Mouse (Mus musculus): ENCODE data around the gene Cyp2a12. TPM values are rescaled to one million over a fixed set of nuclear protein-coding genes. Genes with fewer than 3 reads are reported as not detected.
"Not testable (repeated sequence)": the region's sequence is repeated elsewhere in the genome, so short reads cannot be mapped to it uniquely, and the experiment has no call there.

The Cyp2a12 gene
- total RNA-seq (2014; fragmentation: Nextera tagmentation): not detected in 2 replicates
- total RNA-seq (2017): not detected in 2 replicates

DNA sequence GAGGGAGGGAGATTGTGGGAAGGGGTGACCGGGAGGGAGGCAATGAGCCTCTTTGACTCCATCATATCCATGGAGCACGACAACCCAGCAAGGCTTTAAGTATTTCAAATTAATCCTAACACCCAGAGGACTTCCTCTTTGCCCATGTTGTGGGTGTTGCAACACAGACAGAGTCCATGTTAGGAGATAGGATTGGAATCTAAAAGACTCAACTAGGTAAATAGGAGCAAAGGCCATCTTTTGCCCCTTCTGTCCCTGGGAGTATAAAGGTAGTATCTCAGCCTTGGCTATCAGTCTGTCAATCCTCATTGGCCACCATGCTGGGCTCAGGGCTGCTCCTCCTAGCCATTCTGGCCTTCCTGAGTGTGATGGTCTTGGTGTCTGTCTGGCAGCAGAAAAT is at the start of gene Cyp2a12:
Cyp2a12 (plus strand) TSS at position 293 of the 400 bp plus-strand sequence.
- ATAC-seq (replicated peaks; ENCODE audit: poor library complexity, severe bottlenecking): no peak

DNA sequence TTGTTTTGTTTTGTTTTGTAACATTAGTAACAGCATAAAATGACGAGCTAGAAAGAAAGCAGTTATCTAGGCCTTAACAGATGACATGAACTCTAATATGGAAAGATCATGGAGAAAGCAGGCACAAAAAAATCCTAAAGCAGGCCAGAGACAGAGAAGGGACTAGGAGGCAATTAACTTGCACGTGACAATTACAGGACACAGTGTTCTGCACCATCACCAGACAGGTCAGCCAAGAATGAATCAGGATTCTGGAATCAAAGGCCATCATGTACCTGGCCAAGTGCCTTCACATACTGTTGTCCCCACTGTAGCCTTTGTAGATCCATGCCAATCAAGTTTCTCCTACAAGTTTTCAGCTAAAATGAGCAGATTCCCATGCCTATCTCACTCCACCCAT is 47.4 kb upstream of the Cyp2a12 start:
- ATAC-seq (replicated peaks; ENCODE audit: poor library complexity, severe bottlenecking): not testable (repeated sequence)

DNA sequence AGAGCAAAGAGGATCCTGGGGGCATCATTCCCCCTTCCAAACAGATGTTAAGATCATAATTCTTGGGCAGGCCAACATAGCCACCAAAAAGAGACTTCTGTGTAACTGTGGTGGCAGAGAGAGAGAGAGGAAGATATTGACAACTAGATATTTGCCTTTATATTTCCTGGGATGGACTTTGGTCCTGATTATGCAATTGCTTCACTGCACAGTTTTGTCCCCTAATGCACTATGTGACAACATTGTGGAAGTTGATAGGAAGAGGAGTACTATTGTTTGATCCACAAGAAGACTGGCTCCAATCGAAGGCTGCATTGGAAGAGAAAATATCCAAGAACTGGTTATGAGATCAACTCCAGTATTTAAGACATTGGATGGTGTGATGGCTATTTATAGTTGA is 46.9 kb upstream of the Cyp2a12 start:
- ATAC-seq (replicated peaks; ENCODE audit: poor library complexity, severe bottlenecking): not testable (repeated sequence)

DNA sequence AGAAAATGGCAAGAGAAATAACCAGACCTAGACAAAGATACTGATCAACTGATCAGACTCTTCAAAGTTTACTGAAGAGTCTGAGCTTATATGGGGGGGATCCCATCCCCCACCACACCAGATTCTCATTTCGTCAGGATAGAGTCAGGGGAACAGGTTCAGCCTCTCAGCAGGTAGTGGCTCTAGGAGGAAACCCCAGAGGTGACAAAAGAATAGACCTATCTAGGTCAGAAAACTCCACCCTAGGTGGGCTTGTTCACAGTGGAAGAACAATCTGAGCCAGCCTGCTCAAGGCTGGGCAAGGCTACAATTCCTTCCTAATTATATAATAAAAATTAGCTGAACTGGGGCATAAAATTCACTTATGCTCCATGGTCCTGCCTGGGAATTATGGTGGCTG is 46.3 kb upstream of the Cyp2a12 start:
- no peak for ATAC-seq (replicated peaks; ENCODE audit: poor library complexity, severe bottlenecking)

DNA sequence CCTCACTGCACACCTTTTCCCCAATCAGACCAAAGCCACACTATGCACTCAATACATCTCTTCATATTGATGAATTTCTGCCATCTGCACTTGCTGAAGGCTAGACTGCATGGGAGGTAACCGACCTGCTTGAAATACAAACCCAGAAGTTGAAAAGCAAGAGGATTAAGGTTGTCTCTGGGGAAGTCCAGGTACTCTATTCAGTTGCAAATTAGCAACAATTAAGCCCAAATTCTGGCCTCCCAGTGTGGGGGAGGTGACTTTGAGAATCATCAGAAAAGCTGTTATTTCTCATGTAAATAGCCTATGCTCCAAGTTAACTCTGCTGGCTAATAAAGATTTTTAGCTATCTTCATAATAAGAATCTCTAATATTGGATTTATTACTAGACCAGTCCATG is 45.7 kb upstream of the Cyp2a12 start:
- ATAC-seq (replicated peaks; ENCODE audit: poor library complexity, severe bottlenecking): not testable (repeated sequence)

- ATAC-seq (replicated peaks; ENCODE audit: poor library complexity, severe bottlenecking): not testable (repeated sequence)
These were observed 2.3 kb upstream of the Cyp2a12 start for GRCm38 (mm10) chr7:27026581-27026980.

DNA sequence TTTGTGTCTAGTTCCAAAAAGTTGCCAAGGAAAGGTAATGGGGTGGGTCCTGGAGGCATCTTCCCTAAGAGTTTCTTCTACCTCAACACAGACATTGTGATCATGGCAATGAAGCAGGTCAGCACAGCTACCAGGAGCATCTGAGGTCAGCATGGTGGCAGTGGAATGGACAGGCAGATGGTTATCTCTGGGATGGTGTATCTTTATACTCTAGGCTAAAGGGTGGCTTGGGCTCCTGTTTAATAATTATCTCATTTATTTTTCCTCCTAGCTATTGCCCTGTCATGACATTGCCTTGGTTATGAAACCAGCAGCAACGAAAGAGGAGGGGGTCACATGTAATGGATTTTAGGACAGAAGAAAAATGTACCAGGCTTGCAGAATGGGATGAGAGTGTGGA is 20.0 kb downstream of the Cyp2a12 start:
- not testable (repeated sequence) for ATAC-seq (replicated peaks; ENCODE audit: poor library complexity, severe bottlenecking)

- ATAC-seq (replicated peaks; ENCODE audit: poor library complexity, severe bottlenecking): not testable (repeated sequence)
These were observed 30.5 kb downstream of the Cyp2a12 start for GRCm38 (mm10) chr7:27059333-27059732.

DNA sequence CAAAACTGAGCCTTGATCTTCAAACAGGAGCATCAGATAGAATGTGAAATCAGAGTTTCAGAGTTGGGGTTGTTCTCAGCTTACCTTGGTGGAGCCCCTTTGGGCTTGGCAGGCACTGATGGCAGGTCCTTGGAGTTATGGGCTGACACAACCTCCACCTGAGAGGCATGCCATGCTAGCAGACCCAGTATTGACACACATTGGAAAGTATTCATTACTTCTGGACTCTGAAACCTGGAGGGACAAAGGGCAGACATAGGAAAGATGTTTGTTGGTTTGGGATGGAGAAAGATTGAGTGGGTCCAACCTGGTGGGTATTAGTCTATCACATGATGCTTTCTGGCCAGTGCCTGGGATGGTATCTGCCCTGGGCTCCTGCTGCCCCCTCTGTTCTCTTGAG is 31.0 kb downstream of the Cyp2a12 start:
- ATAC-seq (replicated peaks; ENCODE audit: poor library complexity, severe bottlenecking): not testable (repeated sequence)

- ATAC-seq (replicated peaks; ENCODE audit: poor library complexity, severe bottlenecking): no peak
These were observed 49.8 kb downstream of the Cyp2a12 start for GRCm38 (mm10) chr7:27078641-27079040.

DNA sequence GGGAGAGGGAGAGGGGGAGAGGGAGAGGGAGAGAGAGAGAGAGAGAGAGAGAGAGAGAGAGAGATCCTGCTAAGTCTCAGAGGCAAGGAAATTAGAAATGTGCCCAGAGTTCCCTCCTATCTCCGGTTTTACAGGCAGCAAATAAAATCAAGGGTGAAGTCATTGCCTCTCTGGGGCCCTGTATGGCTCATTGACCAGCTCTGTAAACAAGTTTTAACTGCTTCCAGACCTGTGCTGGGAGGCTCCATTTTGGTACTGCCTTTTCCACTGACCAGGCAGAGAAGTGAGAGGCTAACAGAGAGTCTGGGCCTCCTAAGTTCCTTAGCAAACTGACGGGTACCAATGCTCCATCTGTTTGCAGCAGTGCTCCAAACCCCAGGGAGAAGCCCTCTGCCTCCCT is 52.7 kb downstream of the Cyp2a12 start:
- ATAC-seq (replicated peaks; ENCODE audit: poor library complexity, severe bottlenecking): no peak

Other genes with a start within 250 kb of the Cyp2a12 start
- gene Cyp2g1, start 220.2 kb upstream of the Cyp2a12 start, total RNA-seq (2014; fragmentation: Nextera tagmentation): not detected in 2 replicates
- gene Cyp2g1, start 220.2 kb upstream of the Cyp2a12 start, total RNA-seq (2017): not detected in 2 replicates
- not detected in 2 replicates for gene Cyp2a5, start 193.8 kb upstream of the Cyp2a12 start, total RNA-seq (2014; fragmentation: Nextera tagmentation)
- not detected in 2 replicates for gene Cyp2a5, start 193.8 kb upstream of the Cyp2a12 start, total RNA-seq (2017)
- not detected in 2 replicates for gene Cyp2a22, start 89.7 kb upstream of the Cyp2a12 start, total RNA-seq (2014; fragmentation: Nextera tagmentation)
- not detected in 2 replicates for gene Cyp2a22, start 89.7 kb upstream of the Cyp2a12 start, total RNA-seq (2017)
- not detected in 2 replicates for gene Cyp2f2, start 90.8 kb downstream of the Cyp2a12 start, total RNA-seq (2014; fragmentation: Nextera tagmentation)
- not detected in 2 replicates for gene Cyp2f2, start 90.8 kb downstream of the Cyp2a12 start, total RNA-seq (2017)
- gene Cyp2t4, start 124.6 kb downstream of the Cyp2a12 start, total RNA-seq (2014; fragmentation: Nextera tagmentation): not detected in 2 replicates
- not detected in 2 replicates for gene Cyp2t4, start 124.6 kb downstream of the Cyp2a12 start, total RNA-seq (2017)
- gene Egln2, start 137.7 kb downstream of the Cyp2a12 start, total RNA-seq (2014; fragmentation: Nextera tagmentation): 16.1 and 26.2 TPM in 2 replicates
- gene Egln2, start 137.7 kb downstream of the Cyp2a12 start, total RNA-seq (2017): 18.7 and 27.8 TPM in 2 replicates
- gene Rab4b, start 149.8 kb downstream of the Cyp2a12 start, total RNA-seq (2014; fragmentation: Nextera tagmentation): 44.6 and 67.2 TPM in 2 replicates
- 18.0 and 19.8 TPM in 2 replicates for gene Rab4b, start 149.8 kb downstream of the Cyp2a12 start, total RNA-seq (2017)
- gene Gm21983, start 152.0 kb downstream of the Cyp2a12 start, total RNA-seq (2014; fragmentation: Nextera tagmentation): not detected in 2 replicates
- not detected in 2 replicates for gene Gm21983, start 152.0 kb downstream of the Cyp2a12 start, total RNA-seq (2017)
- 3.5 TPM in 1 of 2 replicates, not detected in the other for gene Mia, start 152.1 kb downstream of the Cyp2a12 start, total RNA-seq (2014; fragmentation: Nextera tagmentation)
- gene Mia, start 152.1 kb downstream of the Cyp2a12 start, total RNA-seq (2017): not detected in 2 replicates
- 6.7 and 7.7 TPM in 2 replicates for gene BC024978, start 166.7 kb downstream of the Cyp2a12 start, total RNA-seq (2014; fragmentation: Nextera tagmentation)
- 2.2 and 2.6 TPM in 2 replicates for gene BC024978, start 166.7 kb downstream of the Cyp2a12 start, total RNA-seq (2017)
- 213 and 258 TPM in 2 replicates for gene Snrpa, start 167.2 kb downstream of the Cyp2a12 start, total RNA-seq (2014; fragmentation: Nextera tagmentation)
- 92.5 and 99.7 TPM in 2 replicates for gene Snrpa, start 167.2 kb downstream of the Cyp2a12 start, total RNA-seq (2017)
- gene Itpkc, start 199.6 kb downstream of the Cyp2a12 start, total RNA-seq (2014; fragmentation: Nextera tagmentation): 2.1 and 7.7 TPM in 2 replicates
- gene Itpkc, start 199.6 kb downstream of the Cyp2a12 start, total RNA-seq (2017): 1.8 and 2.2 TPM in 2 replicates
- 13.3 and 15.9 TPM in 2 replicates for gene Coq8b, start 203.9 kb downstream of the Cyp2a12 start, total RNA-seq (2014; fragmentation: Nextera tagmentation)
- 9.5 and 10.0 TPM in 2 replicates for gene Coq8b, start 203.9 kb downstream of the Cyp2a12 start, total RNA-seq (2017)
- gene Numbl, start 229.4 kb downstream of the Cyp2a12 start, total RNA-seq (2014; fragmentation: Nextera tagmentation): 1.2 and 1.3 TPM in 2 replicates
- 0.69 and 1.1 TPM in 2 replicates for gene Numbl, start 229.4 kb downstream of the Cyp2a12 start, total RNA-seq (2017)

Measured in granulocyte monocyte progenitor cell, adult 5-6 weeks (primary cell).